Mouse (Mus musculus) embryo, embryonic 11 days (tissue): ENCODE measurements around the gene Cyb561d2.
"Not testable (repeated sequence)": the region's sequence is repeated elsewhere in the genome, so short reads cannot be mapped to it uniquely, and the experiment has no call there.

Experiments
- DNase-seq: peaks from one replicate; pipeline ENCODE4 v3.0.0-alpha.2; 2015

Cyb561d2 gene

DNA sequence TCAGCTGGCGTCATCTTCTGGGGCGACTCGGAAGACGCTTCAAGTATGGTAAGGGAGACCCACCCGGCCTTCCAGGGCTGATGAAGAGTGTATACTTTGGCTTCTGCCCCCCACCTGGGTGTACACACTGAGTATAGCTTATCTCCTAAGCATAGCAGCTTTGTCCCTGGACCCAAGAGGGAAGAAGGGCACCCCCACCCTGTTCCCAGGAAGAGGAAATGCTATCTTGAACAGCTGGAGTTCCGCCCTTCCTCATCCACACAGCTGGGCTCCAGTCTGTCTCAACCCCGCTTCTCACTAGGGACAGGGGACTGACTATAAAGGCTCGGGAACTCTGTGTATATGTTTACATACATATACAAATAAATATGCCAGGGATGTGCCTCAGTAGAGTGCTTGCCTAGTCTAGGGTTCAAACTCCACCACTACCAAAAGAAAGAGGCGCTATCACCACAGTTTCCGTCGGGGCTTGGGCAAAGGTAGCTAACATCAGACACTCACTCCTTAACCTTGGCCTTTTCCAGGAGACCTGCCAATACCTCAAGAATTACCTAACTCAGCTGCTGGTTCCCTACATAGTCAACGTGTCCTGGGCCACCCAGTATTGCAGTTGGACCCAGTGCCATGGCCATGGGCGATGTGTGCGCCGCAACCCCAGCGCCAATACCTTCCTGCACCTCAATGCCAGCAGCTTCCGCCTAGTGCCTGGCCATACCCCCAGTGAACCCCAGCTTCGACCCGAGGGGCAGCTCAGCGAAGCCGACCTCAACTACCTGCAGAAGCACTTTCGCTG is 29.7 kb upstream of the Cyb561d2 start:
- no peak for DNase-seq

DNA sequence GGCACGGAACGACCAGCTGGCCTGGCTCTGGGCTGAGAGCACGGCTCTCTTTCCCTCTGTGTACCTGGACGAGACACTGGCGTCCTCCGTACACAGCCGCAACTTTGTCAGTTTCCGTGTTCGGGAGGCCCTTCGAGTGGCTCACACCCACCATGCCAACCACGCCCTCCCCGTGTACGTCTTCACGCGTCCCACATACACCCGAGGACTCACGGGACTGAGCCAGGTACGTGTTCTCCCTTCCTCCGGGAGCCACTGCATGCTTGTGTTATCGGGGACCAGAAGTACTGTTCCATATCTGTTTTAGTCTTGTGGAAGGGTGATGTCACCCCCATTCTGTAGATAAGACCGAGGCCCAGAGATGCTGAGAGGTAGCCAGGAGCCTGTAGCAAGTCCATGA is 28.9 kb upstream of the Cyb561d2 start:
- no peak for DNase-seq

DNA sequence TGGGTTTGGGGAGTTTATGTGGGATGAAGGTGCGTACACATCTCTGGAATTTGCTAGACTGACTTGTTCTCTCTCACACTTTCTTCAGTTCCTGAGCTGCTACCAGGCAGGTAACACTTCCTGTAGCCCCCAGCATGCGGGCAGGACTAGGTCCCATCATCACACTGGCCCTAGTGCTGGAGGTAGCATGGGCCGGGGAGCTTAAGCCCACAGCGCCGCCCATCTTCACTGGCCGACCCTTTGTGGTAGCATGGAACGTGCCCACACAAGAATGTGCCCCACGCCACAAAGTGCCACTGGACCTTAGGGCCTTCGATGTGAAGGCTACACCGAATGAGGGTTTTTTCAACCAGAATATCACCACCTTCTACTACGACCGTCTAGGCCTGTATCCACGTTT is 28.0 kb upstream of the Cyb561d2 start:
- DNase-seq: no peak

DNA sequence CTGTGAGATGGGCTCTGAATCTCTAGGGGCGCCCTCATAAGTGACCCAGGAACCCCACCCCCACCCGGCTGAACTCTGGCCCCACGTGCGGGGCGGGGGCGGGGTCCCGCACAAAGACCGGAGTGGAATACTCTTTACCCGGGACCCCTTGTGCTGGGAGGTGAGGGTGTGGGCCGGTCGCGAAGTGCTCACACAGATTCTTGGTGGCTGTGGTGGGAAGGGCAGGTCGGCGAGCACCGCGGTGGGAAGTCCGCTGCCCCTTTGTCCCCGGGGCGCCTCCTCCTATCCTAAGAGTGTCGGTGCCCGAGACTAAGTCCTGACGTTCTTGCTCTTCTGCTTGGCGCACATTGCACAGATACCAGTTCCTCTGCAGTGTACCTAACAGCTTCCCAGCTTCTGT is 27.3 kb upstream of the Cyb561d2 start:
- no peak for DNase-seq

DNA sequence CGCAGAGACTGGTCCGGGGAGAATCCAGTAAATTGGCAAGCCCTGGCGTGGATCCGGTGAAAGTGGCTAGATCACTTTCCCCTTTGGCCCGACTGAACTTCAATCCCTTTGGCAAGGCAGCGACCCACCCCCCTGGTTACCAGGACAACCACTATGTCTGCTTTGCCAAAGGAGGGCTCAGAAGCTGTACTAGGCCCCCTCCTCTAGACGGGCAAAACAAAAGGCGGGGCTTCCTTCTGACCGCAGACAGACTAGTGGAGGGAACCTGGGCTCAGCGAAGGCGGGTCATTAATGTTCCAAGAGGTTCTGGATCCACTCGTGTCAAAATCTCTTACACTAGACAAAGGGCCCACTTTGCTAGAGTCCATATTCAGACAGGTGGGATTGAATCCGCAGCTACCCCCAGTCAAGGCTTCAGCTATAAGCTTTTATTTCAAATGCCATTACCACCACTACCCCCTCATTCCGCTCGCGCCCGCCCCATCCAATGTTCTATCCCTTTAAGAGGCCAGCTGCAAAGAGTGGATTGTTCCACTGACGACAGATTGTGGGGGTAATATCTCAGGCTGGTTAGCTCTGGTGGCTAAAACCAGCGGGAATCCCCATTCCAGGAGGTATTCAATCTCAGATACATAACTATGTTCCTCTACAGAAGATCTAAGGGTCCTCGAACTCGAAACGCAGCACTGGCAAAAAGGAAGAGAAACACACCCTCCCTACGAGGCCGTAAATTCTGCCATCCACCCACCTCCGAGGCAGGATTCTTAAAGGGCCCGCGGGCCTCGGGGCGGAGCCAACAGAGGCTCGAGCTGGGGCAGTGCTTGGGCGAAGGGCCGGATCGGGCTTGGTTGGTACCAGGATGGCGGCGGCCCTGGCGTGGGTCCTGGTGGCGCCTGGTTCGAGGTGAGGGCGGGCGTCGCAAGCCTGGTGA is 26.6 kb upstream of the Cyb561d2 start:
- peak; percentile 95 for DNase-seq

DNA sequence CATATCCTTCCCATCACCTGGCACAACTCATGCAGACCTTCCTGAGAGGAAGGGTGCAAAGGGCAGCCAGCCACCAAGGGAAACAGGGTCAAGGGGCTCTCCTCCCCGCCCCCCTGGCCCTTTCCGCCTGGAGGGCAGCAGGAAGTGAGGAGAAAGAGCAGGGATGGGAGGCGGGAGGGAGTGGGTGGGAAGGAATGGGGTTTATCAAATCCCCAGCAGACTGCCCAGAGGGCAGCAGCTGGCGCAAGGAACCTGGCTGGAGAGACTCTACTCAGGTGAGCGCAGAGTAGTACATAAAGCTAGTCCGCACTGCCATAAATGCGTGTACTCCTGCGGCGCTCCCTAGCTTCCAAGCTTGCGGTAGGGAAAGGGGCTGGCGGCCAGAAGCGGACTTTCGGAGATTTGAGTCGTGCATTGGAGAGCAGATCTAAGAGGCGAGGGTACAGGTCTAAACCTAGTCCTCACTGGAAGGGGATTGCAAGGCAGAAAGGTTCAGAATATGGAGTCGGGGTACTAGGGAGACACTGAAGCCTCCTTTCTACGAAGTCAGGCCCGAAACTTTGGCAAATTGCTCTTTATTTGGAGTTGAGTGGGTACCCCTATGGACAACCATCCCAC is 25.8 kb upstream of the Cyb561d2 start, which contains the start of gene Hyal2:
Gene Hyal2, plus strand, starts transcription at position 244 of the 618 bp plus-strand sequence.
- DNase-seq: peak; percentile 30

DNA sequence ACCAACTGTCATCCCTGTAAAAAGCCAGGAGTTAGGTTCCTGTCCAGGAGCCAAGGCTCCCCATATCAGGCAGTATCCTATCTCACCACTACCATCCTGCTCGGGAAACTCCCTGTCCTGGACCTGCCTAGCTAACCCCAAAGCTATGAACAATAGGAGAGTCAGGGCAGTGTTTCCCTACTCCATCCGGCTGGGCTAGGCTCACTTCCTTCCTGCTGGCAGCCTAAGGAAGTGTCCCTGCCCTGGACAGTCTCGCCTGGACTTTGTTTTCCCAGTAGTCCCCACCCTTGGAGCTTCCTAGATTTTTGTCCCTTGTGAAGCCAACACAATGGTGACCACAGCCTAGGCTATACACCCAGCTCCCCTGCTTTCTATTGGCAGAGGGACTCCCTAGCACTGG is 24.9 kb upstream of the Cyb561d2 start:
- DNase-seq: no peak

DNA sequence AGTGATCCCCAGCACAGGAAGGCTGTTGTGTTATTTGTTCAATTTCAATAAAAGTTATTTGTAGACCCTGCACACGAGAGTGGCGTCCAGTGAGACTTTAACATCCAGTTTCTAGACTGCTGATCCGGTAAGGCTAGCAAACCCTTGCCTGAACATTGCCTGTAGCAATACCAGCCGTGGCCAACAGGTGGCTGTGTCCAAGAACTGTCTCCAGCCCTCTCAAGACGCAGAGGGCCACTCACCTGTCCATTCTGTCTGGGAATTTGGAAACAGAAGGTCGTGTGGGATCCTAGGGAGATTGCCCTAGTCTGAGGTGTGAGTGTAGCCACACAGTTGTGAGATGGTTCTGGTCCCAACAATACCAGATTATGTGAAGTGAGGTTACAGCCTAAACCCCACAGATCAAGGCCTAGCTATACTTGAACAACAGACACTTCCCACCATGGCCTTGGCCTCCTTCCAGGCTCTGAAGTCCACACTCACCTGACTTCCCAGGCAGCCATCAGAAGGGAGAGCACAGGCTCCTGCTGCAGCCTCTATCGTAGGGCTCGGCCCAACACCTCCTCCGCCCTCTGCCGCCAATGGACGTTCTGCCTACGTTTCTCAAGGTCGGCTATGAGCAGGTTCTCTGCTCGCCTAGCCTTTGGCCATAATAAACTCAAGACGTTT is 24.2 kb upstream of the Cyb561d2 start:
- DNase-seq: peak; percentile 81

DNA sequence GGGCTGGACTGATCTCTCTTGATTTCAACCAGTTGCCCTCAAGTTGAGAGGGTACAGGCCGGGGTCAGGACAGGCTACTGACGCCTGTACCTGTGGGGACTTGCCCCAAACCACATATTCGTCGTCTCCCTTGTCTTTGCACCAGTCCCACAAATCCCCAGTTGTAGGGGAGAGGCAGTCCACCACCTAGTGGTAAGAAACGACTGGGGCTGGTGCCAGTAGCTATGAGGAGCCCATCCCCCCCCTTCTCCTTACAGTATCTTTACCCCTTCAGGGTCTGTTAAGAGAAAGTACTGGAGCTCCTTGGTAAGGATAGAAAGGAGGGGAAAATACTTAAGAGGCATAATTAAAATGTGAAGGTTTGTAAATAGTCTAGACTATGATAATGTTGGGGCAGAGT is 23.6 kb upstream of the Cyb561d2 start:
- not testable (repeated sequence) for DNase-seq

DNA sequence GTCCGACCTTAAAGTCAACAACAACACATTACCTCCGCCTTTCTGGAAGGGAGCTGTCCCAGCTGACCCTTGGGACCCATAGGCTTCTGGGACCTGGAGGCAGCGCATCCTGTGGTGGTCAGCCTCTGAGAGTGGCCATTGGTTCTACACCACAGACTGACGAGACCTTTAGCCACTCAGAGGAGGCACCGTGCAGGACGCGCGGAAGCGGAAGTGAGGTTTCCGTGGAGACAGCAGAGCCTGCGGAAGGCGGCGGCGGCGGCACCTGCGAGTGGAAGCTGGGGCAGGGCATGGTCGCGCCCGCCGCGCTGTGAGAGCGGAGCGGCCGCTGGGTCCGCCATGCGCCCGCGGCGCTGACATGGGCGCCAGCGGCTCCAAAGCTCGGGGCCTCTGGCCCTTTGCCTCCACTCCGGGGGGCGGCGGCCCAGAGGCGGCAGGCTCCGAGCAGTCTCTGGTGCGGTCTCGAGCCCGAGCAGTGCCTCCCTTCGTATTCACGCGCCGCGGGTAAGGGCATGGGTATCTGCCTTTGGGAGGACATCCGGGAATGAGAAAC is 21.1 kb upstream of the Cyb561d2 start, which contains the start of gene Tusc2:
Gene Tusc2, plus strand, starts transcription at position 227 of the 553 bp plus-strand sequence.
- DNase-seq: peak; percentile 96

DNA sequence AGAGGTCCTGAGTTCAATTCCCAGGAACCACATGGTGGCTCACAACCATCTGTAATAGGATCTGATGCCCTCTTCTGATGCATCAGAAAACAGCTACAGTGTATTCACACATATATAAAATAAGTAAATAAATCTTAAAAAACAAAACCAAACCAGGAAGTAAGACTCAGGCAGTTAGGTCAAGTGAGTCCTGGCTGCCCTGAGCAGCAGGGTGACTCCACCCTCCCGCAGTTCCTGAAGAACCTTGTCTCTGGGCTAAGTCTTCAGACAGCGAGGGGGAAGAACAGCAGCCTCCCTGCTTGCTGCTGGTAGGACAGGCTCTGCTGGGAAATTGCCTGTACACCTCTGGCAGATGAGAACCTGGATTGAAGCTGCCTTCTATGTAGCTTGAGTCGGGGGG is 14.4 kb upstream of the Cyb561d2 start:
- no peak for DNase-seq

DNA sequence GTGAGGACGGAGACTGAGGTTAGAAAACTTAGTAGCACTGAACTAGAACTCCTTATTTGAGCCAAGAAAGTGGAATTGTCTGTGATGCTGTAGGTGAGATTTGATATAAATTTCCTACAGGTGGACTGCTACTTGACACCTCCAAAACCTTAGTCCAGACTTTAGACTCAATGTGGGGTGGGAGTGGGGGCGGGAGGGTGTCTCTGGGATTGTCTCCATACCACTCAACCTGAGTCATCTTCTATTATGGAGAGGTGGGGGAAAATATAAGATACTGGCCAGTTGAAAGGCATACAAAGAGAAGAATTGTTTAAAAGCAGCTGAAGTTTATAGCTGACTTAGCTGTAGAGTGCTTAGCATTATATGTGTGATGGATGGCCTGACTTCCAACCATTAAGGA is 13.7 kb upstream of the Cyb561d2 start:
- DNase-seq: no peak

DNA sequence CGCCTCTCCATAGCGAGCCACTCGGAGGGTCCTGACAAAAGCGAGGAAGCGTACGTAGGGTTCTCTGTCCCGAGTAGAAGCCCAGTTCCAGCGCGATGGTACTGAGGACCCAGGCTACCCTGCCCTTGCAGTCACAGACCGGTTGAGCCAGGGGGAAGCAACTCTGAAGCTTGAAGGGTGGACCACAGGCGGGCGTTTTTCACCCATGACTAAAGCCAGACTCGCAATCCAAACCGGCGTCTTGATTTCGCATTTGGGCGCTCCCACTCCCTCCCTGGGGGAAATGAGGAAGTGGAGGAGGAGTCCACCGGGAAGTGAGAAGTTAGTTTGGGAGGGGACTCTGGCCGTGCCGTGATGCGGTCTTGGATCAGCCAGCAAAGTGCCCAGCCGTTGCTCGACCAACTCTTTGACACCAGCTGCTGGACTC is 13.1 kb upstream of the Cyb561d2 start:
- DNase-seq: peak; percentile 72

DNA sequence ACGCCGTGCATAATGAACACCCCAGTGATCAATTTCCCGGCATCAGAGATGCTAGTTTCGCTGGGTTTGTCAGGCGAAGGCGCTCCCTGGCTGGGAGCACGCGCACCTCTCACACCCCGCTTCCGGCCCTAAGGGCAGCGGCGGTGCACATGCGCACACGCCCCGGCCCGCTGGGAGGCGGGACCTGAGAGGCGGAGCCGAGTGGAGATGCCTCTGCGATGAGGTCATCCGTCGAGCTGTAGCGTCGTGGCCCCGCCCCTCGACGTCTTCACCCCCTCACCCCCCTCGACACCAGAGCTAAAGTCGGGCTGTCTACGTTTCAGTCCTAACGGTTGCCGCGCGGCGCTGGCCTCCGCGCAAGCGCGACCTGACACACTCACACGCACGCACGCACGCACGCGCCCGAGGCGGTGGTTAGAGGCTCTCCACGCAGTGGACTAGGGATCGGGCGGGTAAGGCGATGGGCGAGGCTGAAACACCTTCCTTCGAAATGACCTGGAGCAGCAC is 12.4 kb upstream of the Cyb561d2 start:
- DNase-seq: peak; percentile 99

DNA sequence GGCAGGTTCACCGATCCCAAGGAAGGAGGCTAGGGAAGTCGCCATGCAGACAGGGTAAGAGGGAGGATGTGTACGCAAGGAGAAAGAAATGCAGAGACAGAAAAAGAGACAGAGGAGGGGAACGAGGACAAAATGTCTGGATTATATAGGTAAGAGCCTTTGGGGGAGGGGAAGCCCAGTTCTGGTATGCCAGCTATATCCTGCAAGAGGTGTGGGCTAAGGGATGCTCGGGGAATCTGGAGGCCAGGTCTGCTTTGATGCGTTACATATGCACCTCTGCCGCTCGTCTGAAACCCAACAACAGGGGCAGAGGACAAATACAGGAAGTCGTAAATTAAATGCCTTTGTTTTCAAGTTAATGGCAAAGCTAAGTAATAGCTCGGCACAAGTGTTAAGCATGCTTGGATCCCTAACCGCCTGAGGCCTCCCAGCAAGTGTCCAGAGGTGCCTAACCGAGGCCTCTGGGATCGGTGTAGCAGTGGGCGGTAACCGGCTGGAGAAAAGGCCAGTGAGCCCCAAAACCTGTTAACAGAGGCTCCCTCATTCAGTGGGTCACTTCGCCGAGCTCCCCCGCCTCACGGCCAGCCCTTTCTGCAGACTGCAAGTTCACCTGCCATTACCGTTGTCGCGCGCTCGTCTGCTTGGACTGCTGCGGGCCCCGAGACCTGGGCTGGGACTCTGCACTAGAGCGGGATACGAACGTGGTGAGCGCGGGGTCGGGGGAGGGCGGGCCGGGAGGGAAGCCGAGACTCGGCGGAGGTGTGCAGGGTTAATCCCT is 11.7 kb upstream of the Cyb561d2 start:
- DNase-seq: peak; percentile 50

DNA sequence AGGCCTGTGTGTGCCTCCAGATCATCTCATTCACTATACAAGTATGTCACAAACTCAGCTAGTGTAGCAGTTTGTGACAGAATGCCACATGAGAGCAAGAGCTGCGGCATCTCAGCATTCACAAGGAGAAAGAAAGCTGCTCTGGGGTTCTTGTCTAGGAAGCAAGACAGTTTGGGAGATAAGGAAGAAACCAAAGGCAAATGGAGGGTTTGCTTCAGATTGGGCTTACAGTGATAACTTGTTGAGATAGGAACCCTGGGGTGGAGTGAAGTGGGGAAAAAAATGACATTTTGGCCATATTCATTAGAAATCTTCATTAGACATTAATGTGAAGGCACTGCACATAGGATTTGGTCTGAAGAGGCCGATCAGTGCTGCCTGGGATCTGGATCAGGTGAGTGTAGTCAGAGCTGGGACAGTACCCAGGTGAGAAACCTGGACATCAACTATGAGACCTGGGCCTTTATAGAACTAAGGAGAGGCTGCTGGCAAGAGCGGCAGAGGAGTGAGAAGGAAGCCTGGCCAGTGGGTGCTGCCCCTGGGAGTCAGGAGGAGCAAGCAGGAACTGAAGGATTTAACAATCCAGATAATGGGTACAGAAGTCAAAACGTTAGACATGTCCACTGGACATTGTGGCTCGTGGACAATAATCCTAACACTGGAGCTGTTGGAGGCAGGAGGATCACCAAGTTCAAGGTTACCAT is 10.8 kb upstream of the Cyb561d2 start:
- DNase-seq: no peak

DNA sequence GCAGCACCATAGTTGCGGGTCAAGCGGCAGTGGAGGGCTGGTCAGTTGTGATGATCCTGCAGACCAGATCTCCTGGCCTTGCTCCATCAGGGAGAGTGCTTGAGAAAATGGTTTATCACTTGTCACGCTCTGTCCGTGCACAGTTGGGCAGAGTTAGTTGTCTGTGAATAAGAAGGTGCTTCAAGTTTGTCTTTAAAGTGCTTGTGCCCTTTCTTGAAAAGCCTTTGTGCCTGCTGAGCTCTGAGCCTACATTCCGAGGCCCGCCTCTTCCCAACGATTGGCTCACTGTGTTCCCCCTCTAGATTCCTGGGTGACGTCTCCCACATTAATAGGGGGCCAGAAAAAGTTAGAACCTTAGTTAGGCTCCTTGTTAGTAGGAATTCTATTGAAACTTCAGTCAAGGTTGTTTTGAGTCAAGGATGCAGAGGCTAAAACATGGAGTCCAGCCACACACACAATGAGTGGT is 9.9 kb upstream of the Cyb561d2 start:
- no peak for DNase-seq

DNA sequence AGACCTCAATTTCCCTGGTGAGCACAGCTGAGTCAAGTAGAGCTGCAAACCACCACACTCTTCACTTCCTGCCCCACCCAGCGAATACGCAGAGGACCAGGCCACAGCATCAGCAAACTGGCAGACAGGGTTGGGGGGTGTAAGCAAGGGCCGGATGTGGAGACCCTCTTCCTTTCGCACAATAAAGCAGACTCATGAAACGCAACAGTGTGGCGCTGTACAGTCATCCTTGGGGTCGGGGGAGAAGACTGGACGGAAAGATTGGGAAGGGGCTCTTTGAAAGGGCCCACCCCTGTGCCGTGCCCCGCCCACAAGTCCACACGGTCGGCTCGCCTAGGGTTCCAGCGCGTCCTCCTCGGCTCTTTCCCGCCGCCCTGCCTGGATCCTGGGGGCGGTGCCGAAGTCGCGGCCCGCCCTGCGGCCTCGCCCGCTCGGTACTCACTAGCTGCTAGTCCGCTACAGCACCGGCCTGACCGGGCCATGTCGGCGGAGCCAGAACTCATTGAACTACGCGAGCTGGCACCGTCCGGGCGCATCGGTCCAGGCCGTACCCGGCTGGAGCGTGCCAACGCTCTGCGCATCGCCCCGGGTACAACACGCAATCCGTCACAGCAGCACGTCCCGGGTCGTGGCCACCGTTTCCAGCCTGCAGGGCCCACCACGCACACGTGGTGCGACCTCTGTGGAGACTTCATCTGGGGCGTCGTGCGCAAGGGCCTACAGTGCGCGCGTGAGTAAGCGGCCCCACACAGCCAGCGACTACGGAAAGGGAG is 9.3 kb upstream of the Cyb561d2 start, which contains the start of gene Rassf1:
Gene Rassf1, plus strand, starts transcription at position 439 of the 773 bp plus-strand sequence.
- peak; percentile 85 for DNase-seq

DNA sequence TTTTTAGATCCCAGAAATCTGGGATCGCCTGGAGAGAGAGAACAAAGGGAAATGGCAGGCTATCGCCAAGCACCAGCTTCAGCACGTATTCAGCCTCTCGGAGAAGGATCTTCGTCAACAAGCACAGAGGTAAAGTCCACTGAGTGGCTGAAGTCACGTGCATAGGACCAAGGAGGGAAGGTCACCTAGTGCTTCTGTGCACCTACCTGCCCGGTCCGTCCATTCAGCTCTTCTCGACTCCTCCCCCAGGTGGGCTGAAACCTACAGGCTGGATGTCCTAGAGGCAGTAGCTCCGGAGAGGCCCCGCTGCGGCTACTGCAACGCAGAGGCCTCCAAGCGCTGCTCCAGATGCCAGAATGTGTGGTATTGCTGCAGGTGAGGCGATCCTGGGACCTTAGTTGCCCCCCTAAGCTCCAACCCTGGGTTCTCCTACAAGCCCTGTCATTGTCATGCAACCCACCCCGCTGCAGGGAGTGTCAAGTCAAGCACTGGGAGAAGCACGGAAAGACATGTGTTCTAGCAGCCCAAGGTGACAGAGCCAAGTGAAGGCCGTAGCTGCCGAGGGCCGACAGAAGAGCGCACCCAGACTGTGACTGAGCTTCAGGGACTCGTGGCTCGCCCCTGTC is 8.6 kb upstream of the Cyb561d2 start:
- DNase-seq: no peak
